Mouse (Mus musculus) kidney, postnatal 25 days (tissue): ENCODE measurements around the gene Mfap2.
A peak's percentile ranks its signal among the peaks of the same experiment; 100 is the strongest.

Experiments
- DNase-seq, 2 experiments: peaks; one replicate each; pipeline ENCODE4 v3.0.0; 2021; ENCODE audit warnings: mixed read lengths in 2 of 2

Gene Mfap2

DNA sequence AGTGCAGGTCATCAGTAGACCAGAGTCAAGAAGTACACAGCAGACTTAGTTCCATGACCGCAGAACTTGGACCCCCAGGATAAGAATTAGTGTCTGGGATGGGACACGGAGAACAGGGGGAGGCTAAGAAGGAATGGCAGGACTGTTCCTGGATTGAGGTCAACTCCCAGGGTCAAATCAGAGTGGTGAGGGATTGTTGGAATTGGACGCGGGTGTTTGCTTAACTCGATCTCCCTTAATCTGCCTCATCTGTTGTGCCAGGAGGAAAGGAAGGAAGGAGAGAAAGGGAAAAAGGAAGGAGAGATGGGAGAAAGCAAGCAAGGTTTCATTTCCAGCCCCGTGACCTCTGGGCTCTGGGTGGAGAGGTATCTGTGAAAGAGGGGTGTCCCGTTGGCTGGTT is at the start of gene Mfap2:
Gene Mfap2 (plus strand): TSS at position 301 of the 400 bp plus-strand sequence.
- DNase-seq, result no peak

DNA sequence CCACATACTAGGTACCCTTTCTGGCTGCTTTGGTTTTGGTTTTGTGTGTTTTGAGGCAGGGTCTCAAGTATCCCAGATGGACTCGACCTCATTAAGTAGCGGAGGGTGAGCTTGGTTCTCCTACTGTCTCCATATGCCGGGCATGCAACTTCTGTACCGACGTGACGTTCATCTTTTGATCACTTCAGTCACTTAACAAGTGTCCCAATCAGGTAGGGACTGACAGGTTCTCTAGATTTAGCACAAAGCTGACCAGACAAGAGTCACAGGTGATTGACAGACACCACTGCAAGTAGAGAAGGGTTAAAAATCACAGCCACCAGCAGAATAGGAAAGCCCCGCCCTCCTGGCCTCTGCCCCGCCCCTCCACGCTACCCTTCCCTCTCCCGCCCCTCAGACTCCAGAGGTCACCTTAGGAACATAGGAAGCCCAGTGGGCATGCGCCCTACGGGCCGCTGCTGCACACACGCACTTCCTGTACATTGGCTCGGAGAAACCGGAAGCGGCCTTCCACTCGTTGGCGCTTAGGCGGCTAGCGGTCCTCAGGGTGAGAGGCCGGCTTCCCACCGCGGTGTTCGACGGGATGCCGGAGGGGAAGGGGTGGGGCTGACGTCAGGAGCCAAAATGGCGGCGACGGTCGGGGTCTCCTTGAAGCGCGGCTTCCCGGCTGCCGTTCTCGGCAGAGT is 49.3 kb upstream of the Mfap2 start, which contains the start of gene Sdhb:
Gene Sdhb (plus strand): TSS at position 423 of the 686 bp plus-strand sequence.
- DNase-seq, result peak; percentile 98 to 100

GRCm38 (mm10) chr4:140961467-140962206 is 48.6 kb upstream of the Mfap2 start:
- no peak for DNase-seq

- peak in 1 of 2 experiments; percentile 56 for DNase-seq
These were observed 47.9 kb upstream of the Mfap2 start for GRCm38 (mm10) chr4:140962207-140962909.

- DNase-seq, result peak; percentile 93 to 95
These were observed 47.3 kb upstream of the Mfap2 start for GRCm38 (mm10) chr4:140962950-140963349.

DNA sequence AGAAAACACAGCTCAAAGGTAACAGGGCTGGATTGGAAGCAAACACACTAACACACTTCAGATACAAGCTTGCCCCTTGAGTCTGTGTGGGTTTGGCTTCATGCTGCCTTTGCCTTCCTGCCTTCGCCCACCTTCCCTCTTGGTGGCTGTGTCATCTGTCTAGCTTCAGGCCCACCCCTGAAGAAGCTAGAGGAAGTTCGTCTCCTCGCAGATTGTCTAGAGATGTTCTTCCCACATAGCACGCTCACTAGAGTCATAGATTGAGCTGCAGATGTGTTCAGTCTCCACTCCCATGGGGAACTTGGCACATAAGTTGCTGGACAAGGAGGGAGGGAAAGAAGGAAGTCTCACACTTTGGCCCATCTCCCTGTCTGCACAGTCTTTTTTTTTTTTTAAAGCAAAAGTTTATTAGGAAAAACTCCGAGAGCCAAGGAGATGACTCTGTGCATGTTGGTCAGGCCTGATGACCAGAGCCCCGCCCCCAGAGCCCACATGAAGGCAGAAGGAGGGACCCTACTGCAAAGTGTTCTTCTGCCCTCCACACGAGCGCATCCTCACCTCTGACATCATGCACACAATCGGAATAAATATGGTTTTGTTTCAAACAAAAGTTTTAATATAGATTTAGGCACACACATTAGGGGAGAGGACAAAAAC is 46.1 kb upstream of the Mfap2 start:
- DNase-seq, result peak in 1 of 2 experiments; percentile 63

DNA sequence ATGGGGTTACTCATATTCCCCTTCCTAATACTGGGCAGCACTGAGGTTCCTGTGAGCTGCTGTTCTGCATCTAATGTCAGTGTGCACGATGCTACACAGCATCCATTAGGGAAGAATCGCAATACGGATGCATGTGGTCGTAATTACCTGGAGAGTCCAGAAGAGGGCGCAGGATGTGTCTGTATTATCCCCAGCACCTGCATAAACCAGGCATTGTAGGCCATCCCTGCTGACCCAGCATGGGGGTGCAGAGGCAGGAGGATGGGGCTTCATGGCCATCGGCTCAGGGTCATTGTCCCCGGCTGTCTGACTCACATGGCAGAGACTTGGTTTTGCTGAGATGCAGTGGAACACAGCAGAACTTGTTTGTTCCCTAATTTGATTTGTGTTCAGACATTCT is 45.6 kb upstream of the Mfap2 start:
- peak; percentile 83 to 86 for DNase-seq

GRCm38 (mm10) chr4:140967386-140968159 is 42.6 kb upstream of the Mfap2 start:
- DNase-seq, result no peak

GRCm38 (mm10) chr4:140971691-140972090 is 38.5 kb upstream of the Mfap2 start:
- DNase-seq, result no peak

- no peak for DNase-seq
These were observed 35.8 kb upstream of the Mfap2 start for GRCm38 (mm10) chr4:140974408-140974807.

GRCm38 (mm10) chr4:140975356-140975755 is 34.9 kb upstream of the Mfap2 start:
- no peak for DNase-seq

DNA sequence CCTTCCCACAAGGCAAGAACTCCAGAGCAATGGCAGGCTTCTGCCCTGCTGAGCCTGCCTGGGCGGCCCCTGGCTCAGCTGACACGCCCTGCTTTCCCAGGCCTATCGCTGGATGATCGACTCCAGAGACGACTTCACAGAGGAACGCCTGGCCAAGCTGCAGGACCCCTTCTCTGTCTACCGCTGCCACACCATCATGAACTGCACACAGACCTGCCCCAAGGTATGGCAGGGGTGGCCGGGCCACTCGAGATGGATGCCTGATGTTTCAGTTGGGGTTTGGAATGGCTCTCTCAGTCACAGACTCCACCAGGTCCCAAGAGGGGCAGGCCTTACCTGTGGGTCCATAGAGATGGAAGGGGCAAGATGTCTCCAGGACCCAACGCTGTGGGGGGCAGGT is 32.9 kb upstream of the Mfap2 start:
- DNase-seq, result no peak

DNA sequence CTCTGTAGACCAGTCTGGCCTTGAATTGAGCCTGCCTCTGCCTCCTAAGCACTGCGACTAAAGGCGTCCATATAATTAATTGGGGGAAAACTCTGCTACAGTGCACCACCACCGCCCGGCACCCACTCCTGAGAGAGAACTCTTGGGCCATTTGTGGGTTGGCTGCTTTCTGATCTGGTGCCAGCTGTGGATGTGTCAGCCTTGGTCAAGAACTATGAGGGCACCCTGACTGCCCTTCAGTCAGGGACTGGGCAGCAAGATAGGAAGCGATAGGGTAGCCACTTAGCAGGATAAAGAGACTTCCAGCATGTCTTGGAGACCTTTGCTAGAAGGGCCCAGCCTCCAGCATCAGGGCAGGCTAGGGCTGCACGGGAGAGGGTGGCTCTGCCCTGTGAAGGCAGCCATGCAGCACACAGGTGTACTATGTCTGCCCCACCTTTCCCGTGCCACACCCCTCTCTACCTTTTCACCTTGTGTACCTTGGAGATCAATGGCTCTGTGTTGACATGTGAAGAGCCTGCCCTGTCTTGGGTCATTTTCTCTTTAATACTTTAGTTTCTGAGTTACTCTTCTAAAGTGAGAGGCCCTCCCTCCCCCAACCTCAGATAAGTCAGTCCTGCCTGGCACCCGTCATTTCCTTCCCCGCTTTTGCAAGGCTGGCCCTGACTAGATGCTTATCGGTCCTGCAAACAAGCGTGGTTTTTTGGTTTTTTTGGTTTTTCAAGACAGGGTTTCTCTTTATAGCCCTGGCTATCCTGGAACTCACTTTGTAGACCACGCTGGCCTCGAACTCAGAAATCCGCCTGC is 32.1 kb upstream of the Mfap2 start:
- no peak for DNase-seq

GRCm38 (mm10) chr4:140981605-140982004 is 28.6 kb upstream of the Mfap2 start:
- DNase-seq, result peak in 1 of 2 experiments; percentile 35

DNA sequence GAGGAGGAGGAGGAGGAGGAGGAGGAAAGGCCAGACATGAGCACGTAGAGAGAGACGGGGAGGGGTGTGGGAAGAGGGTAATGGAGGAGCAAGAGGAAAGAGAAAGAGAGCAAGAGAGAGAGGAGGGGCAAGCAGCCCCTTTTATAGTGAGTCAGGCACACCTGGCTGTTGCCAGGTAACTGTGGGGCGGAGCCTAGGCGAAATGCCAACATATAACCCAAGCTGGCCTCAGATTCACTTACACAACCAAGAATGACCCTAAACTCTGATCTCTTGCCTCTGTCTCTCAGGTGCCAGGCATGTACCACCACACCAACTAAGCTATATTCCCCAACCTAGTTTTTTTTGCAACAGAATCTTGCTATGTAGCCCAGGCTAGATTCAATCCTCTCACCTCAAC is 27.4 kb upstream of the Mfap2 start:
- peak in 1 of 2 experiments; percentile 21 for DNase-seq

- peak; percentile 41 to 68 for DNase-seq
These were observed 26.8 kb upstream of the Mfap2 start for GRCm38 (mm10) chr4:140983442-140983841.

DNA sequence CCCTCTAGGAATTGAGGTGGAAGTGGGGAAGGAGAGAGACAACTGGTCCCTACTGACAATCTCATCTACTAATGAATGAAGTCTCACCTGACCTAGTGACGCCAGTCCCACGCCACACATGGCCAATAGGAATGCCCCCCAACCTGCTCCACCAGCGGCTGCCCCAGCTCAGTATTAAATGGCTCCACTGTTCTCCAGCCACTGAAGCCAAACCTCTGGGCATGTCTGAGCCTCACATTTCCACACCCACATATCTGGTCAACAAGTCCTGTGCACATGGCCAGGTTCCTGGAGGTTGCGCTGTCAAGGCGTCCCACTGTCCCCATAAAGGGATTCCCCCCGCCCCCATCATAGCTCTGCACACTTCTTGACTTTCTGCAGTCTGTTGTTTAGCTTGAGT is 25.7 kb upstream of the Mfap2 start:
- no peak for DNase-seq

DNA sequence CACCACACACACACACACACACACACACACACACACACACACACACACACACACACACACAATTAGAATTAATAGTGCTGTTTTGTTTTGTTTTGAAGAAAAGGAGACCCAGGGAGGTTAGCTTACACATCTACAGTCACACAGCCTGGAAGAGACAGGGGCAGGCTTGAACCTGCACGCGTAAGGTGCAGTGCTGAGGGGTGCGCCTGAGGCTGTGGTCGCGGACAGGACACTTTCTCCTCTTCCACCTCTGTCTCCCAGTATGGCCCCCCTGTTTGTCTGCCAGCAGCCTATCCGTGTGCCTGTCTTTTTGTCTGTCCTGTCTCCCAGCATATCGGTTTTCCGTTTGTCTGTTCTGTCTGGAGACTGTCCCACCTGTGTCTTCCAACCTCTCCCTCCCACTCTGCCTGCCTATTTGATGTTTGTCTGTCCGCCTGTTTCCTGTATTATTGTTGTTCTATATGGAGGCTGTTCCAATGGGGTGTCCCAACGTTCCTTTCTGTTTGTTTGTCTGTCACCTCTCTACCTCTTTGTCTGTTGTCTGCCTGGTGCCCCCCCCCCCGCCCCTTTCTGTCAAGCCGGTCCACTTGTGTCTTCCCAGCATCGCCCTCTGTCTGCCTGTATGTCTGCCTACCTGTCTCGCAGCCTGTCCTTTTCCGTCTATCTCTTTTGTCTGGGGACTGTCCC is 24.1 kb upstream of the Mfap2 start:
- no peak for DNase-seq

DNA sequence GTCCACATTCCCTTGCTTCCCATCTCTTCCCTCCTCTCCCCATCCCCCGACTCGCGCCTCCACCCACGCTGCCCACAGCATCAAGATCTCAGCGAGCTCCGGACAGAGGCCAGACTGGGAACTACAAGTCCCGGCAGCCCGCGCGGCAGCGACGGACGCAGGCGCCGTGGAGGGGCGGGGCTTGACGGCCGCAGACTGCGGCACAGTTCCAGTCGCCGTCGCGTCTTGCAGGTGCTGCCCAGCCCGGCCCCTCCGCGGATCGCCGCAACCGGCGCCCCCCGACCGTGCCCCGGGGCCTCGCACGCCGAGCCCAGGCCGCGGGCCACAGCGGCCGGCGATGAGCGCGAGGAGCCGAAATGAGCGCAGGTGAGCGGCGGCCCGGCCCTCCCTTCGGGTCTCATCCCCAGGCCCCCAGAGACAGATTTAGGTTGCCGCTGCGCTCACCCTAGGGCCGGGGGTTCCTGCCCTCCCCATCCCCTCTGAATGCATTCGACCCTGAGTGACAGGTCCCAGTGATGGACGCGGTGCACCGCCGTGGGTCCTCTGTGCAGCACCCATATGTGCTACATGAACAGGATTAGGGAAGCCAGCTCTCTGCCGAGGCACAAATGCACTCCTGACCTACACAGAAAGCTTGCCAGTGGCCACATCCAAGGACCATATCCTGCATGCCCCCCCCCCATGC is 23.4 kb upstream of the Mfap2 start, which contains the start of gene Atp13a2:
Gene Atp13a2 (plus strand): TSS at position 163 of the 685 bp plus-strand sequence.
- peak; percentile 92 to 93 for DNase-seq

DNA sequence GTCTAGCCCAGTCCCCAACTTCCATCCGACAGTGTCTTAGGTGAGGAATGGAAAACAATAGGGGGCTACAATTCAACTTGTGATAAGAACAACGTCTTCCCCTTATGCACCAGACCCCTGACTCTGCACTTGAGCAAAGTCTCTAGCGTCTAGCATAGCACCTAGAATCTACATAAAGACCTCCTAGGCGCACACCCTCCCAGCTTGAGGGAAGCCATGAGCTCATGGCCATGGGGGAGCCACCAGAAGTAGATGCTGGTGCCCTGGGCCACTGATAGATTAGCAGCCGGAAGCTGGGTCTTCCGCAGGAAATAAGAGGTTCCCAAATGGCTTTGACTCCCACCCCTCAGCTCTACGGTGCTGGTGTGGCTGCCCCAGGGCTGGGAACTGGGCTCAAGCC is 22.7 kb upstream of the Mfap2 start:
- DNase-seq, result no peak
